Mouse (Mus musculus) hindbrain, embryonic 14.5 days (tissue): Measurements from ENCODE around the gene Chrnb4. TPM values are rescaled to one million over a fixed set of nuclear protein-coding genes. Genes with fewer than 3 reads are reported as not detected.
A peak's percentile ranks its signal among the peaks of the same experiment; 100 is the strongest.

Source experiments
- ATAC-seq: fragments of 200-750 bp; cut with Nextera tagmentation; 2 replicates; pipeline ENCODE4 v1.8.0; 2017; ENCODE audit warnings: moderate number of reproducible peaks, mild to moderate bottlenecking, moderate TSS enrichment, moderate library complexity; ENCODE audit not compliant: low FRiP score
- DNase-seq: peaks from one replicate; pipeline ENCODE4 v3.0.0-alpha.2; 2015; ENCODE audit warnings: low spot score
- H3K27ac ChIP-seq: fragments of 300-500 bp; sonication (generic); 2 replicates; pipeline ENCODE4 v1.5.1; 2014; ENCODE audit warnings: mild to moderate bottlenecking, moderate library complexity
- H3K27me3 ChIP-seq: fragments of 300-500 bp; sonication (generic); 2 replicates; pipeline ENCODE4 v1.6.1; 2014; ENCODE audit warnings: mild to moderate bottlenecking, low read length, mixed read lengths; ENCODE audit not compliant: control insufficient read depth, insufficient read depth
- H3K36me3 ChIP-seq: fragments of 300-500 bp; sonication (generic); replicated peaks from 2 replicates; pipeline ENCODE4 v1.6.1; 2014; ENCODE audit not compliant: control insufficient read depth, insufficient read depth
- H3K4me1 ChIP-seq: fragments of 300-500 bp; sonication (generic); replicated peaks from 2 replicates; pipeline ENCODE4 v1.6.1; 2014; ENCODE audit warnings: antibody characterized with exemption, low read length, mixed read lengths; ENCODE audit not compliant: control insufficient read depth, insufficient read depth
- H3K4me2 ChIP-seq: fragments of 300-500 bp; sonication (generic); replicated peaks from 2 replicates; pipeline ENCODE4 v1.6.1; 2014; ENCODE audit warnings: mild to moderate bottlenecking, moderate library complexity
- H3K4me3 ChIP-seq: fragments of 300-500 bp; sonication (generic); replicated peaks from 2 replicates; pipeline ENCODE4 v1.5.1; 2014; ENCODE audit warnings: mild to moderate bottlenecking, low read length
- H3K9ac ChIP-seq: fragments of 300-500 bp; sonication (generic); 2 replicates; pipeline ENCODE4 v1.6.1; 2014
- H3K9me3 ChIP-seq: fragments of 300-500 bp; sonication (generic); 2 replicates; pipeline ENCODE4 v1.6.1; 2016; ENCODE audit warnings: low read length; ENCODE audit not compliant: control insufficient read depth
- WGBS: fragments of 180-500 bp; shearing (Covaris S2); extraction: QIAGEN DNeasy Blood & Tissue Kit; methylation state at CpG from one replicate; pipeline ENCODE4 v1.1.7; 2014; 5-methylcytosine and 5-hydroxymethylcytosine counted together
- polyA plus RNA-seq: library from polyadenylated mRNA; unstranded; fragments of >200 nt; fragmentation: Nextera tagmentation; extraction: Ambion mirVana; gene quantifications from 2 replicates; pipeline ENCODE4 v1.2.1, GENCODE M21; 2014

Chrnb4 gene
- polyA plus RNA-seq, 1 experiment from 2014 or later = 1.4 TPM

GRCm38 (mm10) chr9:55026275-55026663, 22.3 kb downstream of the Chrnb4 start, which contains the start of gene Chrna3:
Gene Chrna3, minus strand, starts transcription at chr9:55026562.
- Histone ChIP-seq H3K4me3 (peak within 1 kb of the TSS; percentile 47), H3K27me3 (peaks cover 18% of the 10 kb centered on the region), H3K27ac (peak within 1 kb of the TSS; percentile 68), H3K9me3 (no peaks in the 10 kb centered on the region), H3K9ac (peak within 1 kb of the TSS; percentile 76), H3K36me3 (no peaks in the 10 kb centered on the region), H3K4me1 (no peaks in the 10 kb centered on the region; the same call in 1 of the 2 replicates), H3K4me2 (peak within 1 kb of the TSS; percentile 66)
- 0% methylated on average over 39 of the region's 39 CpGs for WGBS
- DNase-seq = peak; percentile 44
- peak; percentile 72 for ATAC-seq

DNA sequence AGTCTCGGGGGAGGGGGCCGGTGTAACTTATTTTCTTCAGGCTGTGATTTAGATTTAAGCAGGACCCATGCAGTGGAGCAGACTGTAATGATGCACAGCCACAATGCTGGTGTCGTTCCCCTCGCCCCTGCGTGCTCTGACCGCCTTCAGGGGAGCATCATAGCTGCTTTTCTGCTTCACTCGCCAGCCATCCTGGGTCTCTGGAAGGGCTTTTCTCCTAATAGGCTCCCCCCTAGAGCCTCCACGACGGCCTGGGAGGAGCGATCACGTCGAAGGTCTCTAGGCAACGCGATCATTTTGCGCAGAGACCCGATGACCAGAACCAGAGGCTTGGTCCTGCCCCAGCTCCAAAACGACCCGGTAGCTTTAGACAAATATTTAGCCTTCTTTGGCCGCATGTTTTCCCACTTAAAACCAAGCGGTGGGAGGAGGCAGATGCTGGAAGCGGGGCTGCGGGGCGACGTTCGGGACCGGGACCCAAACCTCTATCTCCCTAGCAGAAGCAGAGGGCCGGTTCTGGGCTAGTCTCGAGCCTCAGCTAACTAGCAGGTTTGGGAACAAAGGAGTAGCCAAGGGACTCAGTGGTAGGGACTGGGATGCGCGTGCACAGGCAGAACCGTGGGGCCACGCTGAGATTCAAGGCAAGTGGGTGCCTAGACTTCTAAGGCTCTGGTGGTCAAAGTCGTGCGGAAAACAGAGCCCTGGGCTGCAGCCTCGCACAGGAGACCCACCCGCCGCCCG, 22.9 kb downstream of the Chrnb4 start:
- peak; percentile 32 for ATAC-seq
- no peaks in the 10 kb centered on the region; the same call in 1 of the 2 replicates for H3K4me1 ChIP-seq
- H3K36me3 ChIP-seq = no peaks in the 10 kb centered on the region
- H3K4me3 ChIP-seq = peak overlapping the region; percentile 47
- WGBS = 9% methylated on average over 38 of the region's 38 CpGs
- peaks cover 18% of the 10 kb centered on the region for H3K27me3 ChIP-seq
- H3K27ac ChIP-seq = peak overlapping the region; percentile 68
- no peaks in the 10 kb centered on the region for H3K9me3 ChIP-seq
- H3K9ac ChIP-seq = peak overlapping the region; percentile 76
- peak overlapping the region; percentile 66 for H3K4me2 ChIP-seq
- DNase-seq = no peak

GRCm38 (mm10) chr9:55023902-55024583, 24.5 kb downstream of the Chrnb4 start:
- Histone ChIP-seq H3K27me3 (peaks cover 18% of the 10 kb centered on the region), H3K9me3 (no peaks in the 10 kb centered on the region), H3K4me2 (peak overlapping the region; percentile 66; the same call in 1 of the 2 replicates), H3K27ac (no peak overlapping the region), H3K4me1 (no peaks in the 10 kb centered on the region; the same call in 1 of the 2 replicates), H3K9ac (no peak overlapping the region), H3K4me3 (no peak overlapping the region), H3K36me3 (peaks cover 4% of the 10 kb centered on the region; the same call in 1 of the 2 replicates)
- DNase-seq = peak; percentile 89
- no peak for ATAC-seq
- 42% methylated on average over 13 of the region's 13 CpGs for WGBS

GRCm38 (mm10) chr9:55023326-55023725, 25.3 kb downstream of the Chrnb4 start:
- H3K27ac ChIP-seq = no peak overlapping the region
- H3K9me3 ChIP-seq = no peaks in the 10 kb centered on the region
- peaks cover 4% of the 10 kb centered on the region; the same call in 1 of the 2 replicates for H3K36me3 ChIP-seq
- no peaks in the 10 kb centered on the region; the same call in 1 of the 2 replicates for H3K4me1 ChIP-seq
- ATAC-seq = no peak
- 83% methylated on average over 5 of the region's 5 CpGs for WGBS
- no peak for DNase-seq
- H3K4me2 ChIP-seq = no peak overlapping the region
- peaks cover 18% of the 10 kb centered on the region for H3K27me3 ChIP-seq
- no peak overlapping the region for H3K4me3 ChIP-seq
- H3K9ac ChIP-seq = no peak overlapping the region

DNA sequence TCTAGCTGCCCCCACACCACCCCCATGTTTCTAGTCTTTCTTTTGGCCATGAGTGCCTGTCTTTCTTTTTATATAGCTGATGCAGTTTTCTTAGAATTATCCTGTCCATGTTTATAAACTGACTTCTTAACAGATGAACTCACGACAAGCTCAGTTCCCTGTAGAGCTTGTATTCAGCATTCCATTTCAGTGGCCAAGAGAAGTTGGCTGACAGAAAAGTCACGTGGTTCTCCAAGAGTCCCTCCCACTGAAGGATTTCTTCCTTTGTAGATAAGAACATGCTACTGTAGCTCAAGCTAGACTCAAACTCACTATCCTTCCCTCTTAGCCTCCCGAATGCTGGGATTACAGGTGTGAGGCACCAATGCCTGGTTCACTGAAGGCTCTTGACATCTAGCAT, 31.7 kb downstream of the Chrnb4 start:
- Histone ChIP-seq H3K9ac (no peak overlapping the region), H3K4me2 (no peak overlapping the region), H3K4me3 (no peak overlapping the region), H3K27ac (no peak overlapping the region), H3K4me1 (no peaks in the 10 kb centered on the region), H3K36me3 (peaks cover 8% of the 10 kb centered on the region; the same call in 1 of the 2 replicates), H3K27me3 (no peaks in the 10 kb centered on the region), H3K9me3 (no peaks in the 10 kb centered on the region)
- ATAC-seq (no peak), DNase-seq (no peak)
- WGBS = 89% methylated on average over 3 of the region's 3 CpGs

DNA sequence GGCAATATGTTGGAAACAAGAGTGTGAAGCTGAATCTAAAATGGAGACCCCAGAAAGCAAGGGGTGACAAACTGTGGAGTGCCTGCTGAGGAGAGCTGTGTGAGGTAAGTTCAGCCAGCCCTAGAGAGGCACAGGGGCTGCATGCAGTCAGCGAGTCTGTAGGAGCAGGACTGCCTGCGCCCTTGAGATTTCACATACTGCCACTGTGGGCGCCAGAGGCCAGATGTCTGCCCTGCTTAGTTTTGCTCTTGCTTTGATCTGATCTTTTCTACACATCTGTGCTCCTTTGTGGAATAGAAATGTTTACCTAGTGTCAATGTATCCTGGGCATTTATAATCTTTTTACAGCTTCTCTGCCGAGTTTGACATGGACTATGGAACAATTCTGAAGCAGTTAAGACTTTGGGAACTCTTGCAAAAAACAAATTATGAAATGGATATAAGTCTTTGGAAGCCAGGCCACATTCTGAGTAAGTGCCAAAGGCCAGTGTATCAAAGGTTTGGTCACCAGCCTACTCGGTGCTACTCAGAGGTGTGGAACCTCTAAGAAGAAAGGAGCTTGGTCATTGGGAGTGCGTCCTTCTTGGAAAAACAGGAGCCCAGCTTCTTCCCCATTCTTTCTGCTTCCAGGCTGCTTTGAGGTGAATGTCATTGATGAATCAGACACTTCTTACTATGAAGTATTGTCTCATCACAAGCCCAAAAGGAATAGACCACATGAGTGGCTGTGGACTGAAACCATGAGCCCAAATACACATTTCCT, 37.8 kb downstream of the Chrnb4 start:
- Histone ChIP-seq H3K4me1 (no peaks in the 10 kb centered on the region), H3K36me3 (0 out of 2 replicates have a peak, but pooled peaks cover 7% of the 10 kb centered on the region), H3K27ac (no peak overlapping the region), H3K4me2 (no peak overlapping the region), H3K27me3 (no peaks in the 10 kb centered on the region), H3K9ac (no peak overlapping the region), H3K4me3 (no peak overlapping the region), H3K9me3 (no peaks in the 10 kb centered on the region)
- ATAC-seq = no peak
- no peak for DNase-seq
- WGBS = 56% methylated on average over 6 of the region's 6 CpGs

- 91% methylated on average over 2 of the region's 2 CpGs for WGBS
- DNase-seq = no peak
Measured at GRCm38 (mm10) chr9:55009692-55010091, 38.9 kb downstream of the Chrnb4 start.

DNA sequence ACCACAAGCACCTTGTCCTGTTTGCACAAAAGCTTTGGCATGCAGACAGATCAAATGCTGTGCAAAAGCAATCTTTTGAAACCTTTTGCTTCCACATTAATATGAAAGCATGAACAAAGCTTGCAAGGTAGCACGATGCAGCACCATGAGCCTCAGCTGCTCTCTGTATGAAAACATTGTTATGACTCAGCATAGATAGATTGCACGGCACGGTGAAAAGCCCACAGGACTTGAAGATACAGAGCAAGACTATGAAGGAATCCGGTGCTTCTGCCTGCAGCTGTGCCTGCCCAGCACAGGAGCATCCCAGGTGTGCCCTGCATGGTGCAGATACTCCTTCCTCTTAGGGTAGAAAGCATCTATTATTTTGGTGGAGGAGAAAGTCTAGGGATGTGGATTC, 45.0 kb downstream of the Chrnb4 start:
- H3K9me3 ChIP-seq = no peaks in the 10 kb centered on the region
- H3K4me1 ChIP-seq = 0 out of 2 replicates have a peak, but pooled peaks cover 5% of the 10 kb centered on the region
- no peak overlapping the region for H3K9ac ChIP-seq
- no peak overlapping the region for H3K27ac ChIP-seq
- no peak overlapping the region for H3K4me3 ChIP-seq
- 46% methylated on average over 4 of the region's 4 CpGs for WGBS
- ATAC-seq = no peak
- DNase-seq = no peak
- H3K27me3 ChIP-seq = no peaks in the 10 kb centered on the region
- H3K36me3 ChIP-seq = no peaks in the 10 kb centered on the region
- no peak overlapping the region for H3K4me2 ChIP-seq

More at GRCm38 (mm10) chr9:55009692-55010091, 38.9 kb downstream of the Chrnb4 start:
- Histone ChIP-seq H3K4me1 (no peaks in the 10 kb centered on the region), H3K36me3 (0 out of 2 replicates have a peak, but pooled peaks cover 3% of the 10 kb centered on the region), H3K9ac (no peak overlapping the region), H3K27me3 (no peaks in the 10 kb centered on the region), H3K9me3 (no peaks in the 10 kb centered on the region), H3K27ac (no peak overlapping the region), H3K4me3 (no peak overlapping the region), H3K4me2 (no peak overlapping the region)
- ATAC-seq = no peak

GRCm38 (mm10) chr9:54995645-54996044, 52.9 kb downstream of the Chrnb4 start:
- 83% methylated on average over 3 of the region's 3 CpGs for WGBS
- Histone ChIP-seq H3K27ac (no peak overlapping the region), H3K4me2 (no peak overlapping the region), H3K9me3 (no peaks in the 10 kb centered on the region), H3K27me3 (no peaks in the 10 kb centered on the region), H3K4me3 (no peak overlapping the region), H3K36me3 (no peaks in the 10 kb centered on the region), H3K9ac (no peak overlapping the region), H3K4me1 (no peaks in the 10 kb centered on the region)
- no peak for ATAC-seq
- DNase-seq = no peak
